Mouse (Mus musculus) ovary, postnatal 36 days (tissue): Measurements from ENCODE around the gene Fgf12.

ENCODE experiments used
- DNase-seq: peaks from one replicate; pipeline ENCODE4 v3.0.0; 2022; ENCODE audit warnings: low spot score, mixed read lengths

Gene Fgf12

DNA sequence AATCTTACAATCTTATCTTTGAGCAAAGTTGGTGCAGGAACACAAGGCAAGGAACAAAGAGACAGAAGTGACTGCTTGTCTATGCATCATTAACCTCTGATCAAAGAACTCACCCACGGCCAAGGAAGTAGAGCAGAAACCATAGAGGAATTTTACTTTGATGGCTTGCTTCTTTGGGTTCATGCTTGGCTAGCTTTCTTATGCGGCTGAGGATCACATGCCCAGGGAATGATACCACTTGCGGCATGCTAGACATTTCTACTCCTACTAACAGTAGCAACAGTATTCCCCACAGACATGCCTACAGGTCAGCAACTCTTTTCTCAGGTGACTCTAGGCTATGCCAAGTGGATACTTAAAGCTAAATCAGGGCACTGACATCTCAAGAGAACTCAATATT is 429.3 kb downstream of the Fgf12 start:
- no peak for DNase-seq

DNA sequence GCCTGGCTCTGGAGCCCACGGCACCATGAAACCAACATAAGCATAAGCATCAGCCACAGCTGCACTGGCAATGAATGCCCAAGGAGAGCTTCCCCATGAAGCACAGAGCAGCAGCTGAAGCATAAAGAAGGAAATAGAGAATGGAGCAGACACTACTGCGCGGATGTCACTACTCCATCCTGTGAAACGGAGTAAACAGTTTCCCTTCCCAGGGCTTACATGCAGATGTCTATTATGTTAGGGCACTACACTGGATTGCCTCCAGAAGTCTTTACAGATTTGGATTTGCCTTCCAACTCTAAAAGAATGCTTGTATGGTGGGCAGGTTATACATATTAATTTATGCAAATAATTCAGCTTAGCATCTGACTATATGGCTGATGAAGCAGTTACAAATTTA is 441.2 kb downstream of the Fgf12 start:
- no peak for DNase-seq

DNA sequence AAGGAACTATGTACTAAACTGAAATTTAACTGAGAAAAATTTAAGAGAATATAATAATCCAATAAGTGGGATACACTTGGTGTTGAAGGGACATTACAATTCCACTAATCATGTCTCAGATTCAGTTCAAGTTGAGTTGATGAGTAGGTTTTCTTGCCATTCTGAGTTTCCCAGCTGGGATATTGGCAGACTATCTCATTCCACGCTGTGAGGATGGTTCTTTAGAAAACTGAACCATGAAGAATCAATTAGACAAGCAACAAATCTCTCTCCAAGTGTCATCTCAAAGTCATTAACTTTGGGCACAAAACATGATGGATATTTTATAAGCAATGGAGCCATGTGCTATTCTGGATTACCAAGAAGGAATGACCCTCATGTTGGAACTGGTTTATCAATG is 449.0 kb downstream of the Fgf12 start:
- no peak for DNase-seq

DNA sequence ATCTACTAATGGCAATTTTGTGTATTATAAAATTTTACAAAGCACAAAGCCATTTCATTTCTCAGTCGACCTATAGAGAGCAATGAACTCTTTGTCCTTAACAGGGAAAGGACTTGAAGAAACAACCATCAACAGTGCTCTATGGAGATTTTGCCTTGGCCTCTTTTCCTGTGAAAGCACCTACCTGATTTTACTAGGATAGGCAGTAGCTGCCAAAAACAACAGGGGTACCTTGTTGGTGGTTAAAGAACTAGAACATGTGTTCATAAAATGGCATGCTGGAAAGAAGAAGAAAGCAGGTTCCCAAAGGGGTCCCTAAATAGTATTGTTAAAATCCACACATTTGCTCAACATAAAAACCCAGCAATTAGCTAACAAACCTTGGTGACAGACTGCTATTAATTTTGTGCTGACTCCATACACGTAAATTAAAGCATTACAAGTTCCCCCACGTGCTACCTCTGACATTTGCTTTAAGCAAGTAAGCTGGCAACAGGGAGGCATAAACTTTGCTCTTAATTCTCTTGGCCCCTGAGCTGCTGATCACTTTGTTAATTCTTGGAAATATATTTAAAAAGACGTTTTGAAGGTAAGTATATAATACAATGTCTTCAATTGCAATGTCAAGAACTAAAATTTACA is 463.1 kb downstream of the Fgf12 start:
- no peak for DNase-seq

DNA sequence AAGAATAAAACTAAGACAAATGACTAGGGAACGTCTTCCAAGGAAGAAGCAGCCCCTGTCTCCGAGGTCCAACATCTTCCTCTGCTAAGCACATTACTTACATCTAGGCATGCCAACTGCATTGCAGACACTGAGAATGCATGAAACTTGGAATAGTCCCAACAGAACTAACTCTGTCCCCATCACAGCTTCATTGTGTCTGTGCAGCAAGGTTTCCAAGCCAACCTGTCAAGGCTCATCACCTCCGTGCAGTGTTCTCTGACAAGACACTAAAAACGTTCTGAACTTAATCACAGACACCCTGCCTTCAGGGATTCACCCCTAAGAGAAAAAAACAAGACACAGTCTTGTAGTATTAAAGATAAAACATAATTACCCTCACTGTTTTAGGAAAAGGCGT is 495.0 kb downstream of the Fgf12 start:
- DNase-seq, result no peak

DNA sequence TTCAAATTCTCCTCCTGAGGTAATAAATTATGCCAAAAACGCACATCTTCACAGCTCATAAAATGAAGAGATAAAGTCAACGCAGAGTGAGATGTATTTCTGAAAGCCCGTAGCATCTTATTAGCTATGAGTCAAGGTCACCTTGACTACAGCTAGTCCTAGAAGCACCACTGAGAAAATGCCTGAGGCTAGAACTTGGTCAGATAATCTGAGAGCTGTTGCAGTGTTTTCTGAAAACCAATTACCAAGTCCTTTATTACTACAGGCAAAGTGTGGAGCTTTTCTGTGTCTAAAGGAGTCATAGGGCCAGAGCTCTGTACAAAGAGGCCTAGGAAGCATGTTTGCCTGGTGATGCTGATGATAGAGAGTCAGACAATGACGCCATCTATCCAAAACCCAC is 498.6 kb downstream of the Fgf12 start:
- DNase-seq, result no peak

DNA sequence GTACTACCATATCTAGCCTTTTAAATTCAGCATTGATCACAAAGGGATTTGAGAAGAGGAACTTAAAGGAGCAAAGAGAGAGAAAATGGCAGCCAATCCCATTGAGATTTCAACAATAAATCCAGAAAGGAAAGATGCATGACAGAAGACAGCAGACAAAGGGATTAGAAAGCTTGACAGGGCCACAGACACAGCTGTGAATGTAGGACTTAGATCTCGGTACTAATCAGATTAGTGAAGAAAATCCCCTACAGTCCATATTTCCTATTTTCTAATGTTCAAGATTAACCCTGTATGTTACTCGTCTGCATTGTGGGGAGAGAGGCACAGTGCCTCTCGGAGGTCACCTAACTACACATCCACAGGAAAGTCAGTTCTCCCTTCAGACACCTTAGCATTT is 500.9 kb downstream of the Fgf12 start:
- no peak for DNase-seq

DNA sequence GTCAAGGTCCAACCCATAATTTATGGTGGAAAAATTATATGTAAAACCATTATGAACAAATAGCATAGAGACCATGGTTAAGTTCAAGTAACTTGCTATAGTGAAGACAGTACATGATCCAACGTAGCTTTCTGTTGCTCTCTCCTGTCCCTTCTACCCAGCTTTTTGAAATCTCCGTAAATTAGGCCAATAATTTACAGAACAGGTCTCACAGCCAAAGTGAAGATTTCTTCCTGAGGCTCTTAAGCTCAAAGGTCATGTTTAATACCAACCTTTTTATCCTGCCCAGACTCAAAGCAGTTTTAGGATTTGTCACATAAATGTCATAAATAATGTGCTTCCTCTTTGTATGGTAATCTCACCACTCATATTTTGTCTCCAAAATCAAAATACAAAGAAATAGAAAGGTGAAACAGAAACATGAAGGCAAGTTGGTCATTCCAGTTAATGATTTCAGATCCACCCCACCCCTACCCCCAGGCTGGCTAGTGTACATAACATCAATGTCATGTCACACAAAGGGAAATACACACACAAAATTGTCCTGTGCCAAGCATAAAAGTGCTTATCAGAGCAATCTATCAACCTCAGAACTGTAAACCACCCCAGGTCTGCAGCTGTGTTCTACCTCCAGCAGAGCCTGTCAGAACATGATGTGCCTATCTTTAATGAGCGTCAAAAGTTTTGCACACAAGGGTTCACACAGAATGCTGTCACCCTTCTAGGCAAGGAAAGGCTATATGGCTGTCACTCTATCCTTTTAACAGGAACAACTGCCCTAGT is 509.8 kb downstream of the Fgf12 start:
- no peak for DNase-seq

DNA sequence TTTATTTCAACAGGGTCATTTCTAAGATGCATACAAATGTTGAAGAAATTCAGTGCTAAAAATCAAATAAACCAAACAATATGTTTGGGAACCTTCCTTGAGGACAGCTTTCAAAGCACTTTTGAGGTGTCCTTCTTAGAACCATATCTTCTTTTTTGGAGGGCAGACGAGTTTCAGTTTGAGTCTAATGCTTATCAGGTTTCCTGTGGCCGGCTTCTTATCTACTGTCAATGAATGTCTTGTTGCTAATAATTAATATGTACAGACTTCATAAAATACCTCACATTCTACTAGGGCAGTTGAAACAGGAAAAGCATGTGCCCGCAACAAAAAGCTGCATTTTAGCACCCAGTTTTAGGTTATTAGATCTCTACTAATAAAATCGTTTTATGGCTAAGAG is 513.5 kb downstream of the Fgf12 start:
- DNase-seq, result no peak

DNA sequence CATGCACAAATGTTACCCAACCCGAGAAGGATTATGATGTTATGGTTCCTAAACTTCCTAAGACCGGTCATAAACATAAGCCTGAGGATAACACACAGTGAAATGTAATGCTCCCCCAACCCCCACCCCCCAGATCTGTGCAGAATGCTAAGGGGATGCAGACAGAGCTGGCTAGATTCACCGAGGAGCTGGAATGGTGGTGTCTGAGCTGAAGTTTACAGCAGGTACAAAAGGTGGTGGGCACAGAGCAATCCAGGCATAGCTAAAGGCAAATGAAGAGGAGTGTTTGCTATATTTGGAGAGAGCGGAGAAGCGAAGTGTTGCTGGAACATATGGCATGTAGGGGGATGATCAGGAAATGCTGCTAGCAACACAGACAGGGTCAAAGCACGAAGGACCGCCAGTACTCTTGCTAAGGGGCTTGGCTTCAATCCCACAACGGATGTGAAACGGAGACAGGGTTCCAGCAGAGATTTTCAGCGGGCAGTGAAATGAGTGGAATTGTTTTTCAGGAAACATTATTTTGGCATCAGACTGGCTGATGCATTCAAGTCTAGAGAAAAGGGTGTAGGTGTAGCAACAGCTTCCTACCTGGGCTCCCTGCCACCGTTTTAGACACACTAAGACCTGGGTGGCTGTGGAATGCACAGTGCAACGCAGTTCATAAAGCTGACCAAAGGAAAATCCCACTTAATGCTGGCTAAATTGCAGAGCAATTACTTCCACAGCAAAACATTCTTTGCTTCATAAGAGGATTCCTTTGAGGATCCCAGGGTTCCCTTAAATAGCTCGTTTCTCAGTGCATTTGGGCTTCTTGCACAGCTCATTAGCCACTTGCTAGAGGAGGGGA is 514.6 kb downstream of the Fgf12 start:
- no peak for DNase-seq

DNA sequence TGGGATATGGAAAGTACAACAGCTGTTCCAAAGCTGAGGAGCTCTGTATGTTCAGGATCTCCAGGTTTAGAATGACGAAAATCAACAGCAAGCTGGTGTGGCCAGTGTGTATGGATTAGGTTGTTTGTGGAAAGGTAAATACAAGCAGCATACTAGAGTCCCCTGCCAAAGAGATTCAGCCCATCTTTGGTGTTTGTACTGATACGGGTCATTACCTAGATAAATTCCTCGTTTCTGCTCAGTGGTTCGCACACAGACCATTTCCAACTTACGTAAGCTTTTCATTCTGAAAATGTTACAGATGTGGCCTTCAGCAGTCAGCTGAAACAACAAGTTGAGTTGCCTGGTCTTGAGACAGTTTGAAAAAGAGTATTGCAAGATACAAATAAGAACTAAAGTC is 536.9 kb downstream of the Fgf12 start:
- DNase-seq, result no peak

DNA sequence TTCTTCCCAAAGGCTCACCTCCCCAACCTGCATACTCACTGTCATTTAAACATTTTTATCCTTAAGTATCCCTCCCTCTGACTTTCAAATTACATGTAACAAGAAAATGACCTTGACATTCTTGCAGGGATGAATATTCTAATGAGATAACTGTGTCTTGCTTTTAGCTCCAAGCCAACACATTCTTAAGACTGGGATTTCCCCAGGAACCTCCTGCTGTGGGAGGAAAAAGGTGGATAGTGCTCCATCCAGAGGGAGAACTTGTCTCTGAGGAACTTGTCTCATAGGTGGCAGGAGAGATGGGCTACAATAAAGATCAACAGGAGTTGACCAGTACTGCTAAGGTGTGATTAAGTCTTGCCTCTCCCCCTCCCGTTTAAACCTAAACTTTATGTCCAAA is 540.5 kb downstream of the Fgf12 start:
- DNase-seq, result no peak

DNA sequence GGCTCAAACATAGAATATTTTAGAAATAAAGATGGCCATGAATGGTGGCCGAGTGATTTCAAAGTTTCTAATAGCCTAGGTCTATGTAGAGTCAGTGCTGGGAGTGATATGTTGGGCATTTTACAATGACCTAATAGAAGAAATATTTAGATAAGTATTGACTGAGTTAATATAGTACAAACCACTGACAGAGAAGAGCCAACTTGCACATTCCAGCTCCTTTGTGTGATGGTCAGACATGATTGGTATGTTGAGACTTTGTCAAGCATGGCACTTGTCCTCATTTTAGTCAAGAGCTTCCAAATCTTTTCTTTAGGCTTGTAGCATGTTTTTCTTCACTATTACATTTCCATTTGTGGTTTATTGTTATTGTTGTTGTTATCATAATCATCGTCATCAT is 596.4 kb downstream of the Fgf12 start:
- DNase-seq, result no peak

DNA sequence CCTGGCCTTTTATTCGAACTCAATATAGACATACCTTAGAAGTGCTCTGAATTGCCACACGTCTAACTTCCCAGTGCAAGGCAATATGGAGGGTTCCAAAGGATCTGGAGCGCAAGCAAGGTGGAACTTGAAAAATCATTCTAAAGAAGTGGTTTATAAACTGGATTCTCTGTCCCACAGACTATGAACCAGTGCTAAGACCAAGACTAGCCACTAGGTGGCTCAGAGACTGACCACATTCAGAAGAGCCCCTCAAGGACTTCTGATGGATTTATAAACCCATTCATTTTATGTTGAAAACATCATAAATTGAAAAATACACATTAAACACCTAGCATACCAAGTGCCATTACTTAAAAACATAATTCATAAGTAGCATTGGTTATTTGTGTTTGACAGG is 611.9 kb downstream of the Fgf12 start:
- DNase-seq, result no peak

DNA sequence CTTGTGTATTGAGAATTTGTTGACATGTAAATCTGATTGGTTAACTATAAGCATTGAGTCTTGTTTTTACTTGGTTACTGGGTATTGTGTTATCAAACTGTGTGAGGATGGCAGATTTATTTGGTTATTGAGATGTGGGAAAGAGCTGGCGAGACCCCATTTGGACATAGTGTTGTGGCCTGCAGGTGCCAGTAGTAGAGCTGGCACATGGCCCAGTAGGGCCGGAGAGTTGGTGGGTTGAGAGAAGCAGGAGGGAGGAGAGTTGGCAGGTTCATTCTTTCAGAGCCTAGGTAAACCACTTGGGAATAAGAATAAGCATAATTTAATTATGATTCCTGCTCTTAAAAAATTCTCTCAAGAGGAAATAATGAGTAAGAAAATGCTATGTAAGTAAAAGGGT is 625.9 kb downstream of the Fgf12 start:
- no peak for DNase-seq
